Mouse (Mus musculus): ENCODE results near the gene Fam8a1.

GRCm38 (mm10) chr13:46695932-46696331 lies 26.6 kb downstream of the Fam8a1 start:
- TF ChIP-seq ZKSCAN1 (IDR thresholded peaks at IDR 0.05; ENCODE audit: low read depth, low read length) (no peak), POLR2AphosphoS2 (IDR thresholded peaks at IDR 0.05; ENCODE audit: low read length) (no peak)

Measured in MEL (cell line).